Mouse (Mus musculus): ENCODE measurements around the gene Tmem42. TPM values are rescaled to one million over a fixed set of nuclear protein-coding genes. Genes with fewer than 3 reads are reported as not detected.
A peak's percentile ranks its signal among the peaks of the same experiment; 100 is the strongest.

Tmem42 gene
- total RNA-seq (2021): 10 to 100 TPM; 23.0 to 31.4 TPM

- intact Hi-C loops (cut with DNase I): loop anchor here (2.0 to 5.0 kb wide), 2 partner anchors 70 to 91 kb away; partner anchors contain the start of genes 1110059G10Rik, Exosc7, Kif15 and Zdhhc3
- peak; percentile 89 to 90 for DNase-seq (ENCODE audit: low spot score in 2 of 2)
Observed at GRCm38 (mm10) chr9:123020995-123021631, at the start of gene Tmem42. TSS of gene Tmem42 (plus strand) at chr9:123021326.

GRCm38 (mm10) chr9:122998406-122999192 lies 22.5 kb upstream of the Tmem42 start:
- DNase-seq (ENCODE audit: low spot score in 2 of 2): no peak
- intact Hi-C loops (cut with DNase I): no loop called here

DNA sequence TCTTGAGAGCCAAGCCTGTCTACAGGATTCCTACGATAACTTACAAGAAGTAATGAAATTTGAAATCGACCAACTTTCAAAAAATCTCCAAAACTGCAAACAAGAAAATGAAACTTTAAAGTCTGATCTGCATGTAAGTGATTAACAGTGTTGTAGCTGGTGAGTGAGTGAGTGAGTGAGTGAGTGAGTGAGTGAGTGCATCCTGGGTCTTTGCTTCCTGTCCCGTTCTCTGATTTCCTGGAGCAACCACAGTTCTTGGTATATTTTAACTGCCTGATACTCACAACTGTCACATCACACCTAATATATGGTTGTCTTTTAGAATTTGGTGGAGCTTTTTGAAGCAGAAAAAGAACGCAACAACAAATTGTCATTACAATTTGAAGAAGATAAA lies 21.9 kb upstream of the Tmem42 start:
- DNase-seq (ENCODE audit: low spot score in 2 of 2): no peak
- intact Hi-C loops (cut with DNase I): no loop called here

DNA sequence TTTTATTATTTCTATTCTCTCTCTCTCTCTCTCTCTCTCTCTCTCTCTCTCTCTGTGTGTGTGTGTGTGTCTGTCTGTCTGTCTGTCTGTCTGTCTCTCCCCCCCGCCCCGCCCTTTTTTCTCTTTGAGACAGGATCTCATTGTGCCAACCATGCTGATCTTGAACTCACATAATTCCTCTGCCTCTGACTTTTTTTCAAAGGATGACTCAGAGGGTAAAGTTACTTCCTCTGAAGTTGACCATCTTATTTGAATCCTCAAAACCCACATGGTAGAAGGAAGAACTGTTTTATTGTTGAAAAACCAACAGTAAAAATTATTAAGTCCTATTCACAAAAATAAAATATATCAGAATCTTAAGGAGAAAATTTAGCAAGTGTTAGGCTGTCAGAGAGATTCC lies 16.4 kb upstream of the Tmem42 start:
- no peak for DNase-seq (ENCODE audit: low spot score in 2 of 2)
- intact Hi-C loops (cut with DNase I): loop anchor here (5.0 kb wide), 1 partner anchor 48 kb away; no protein-coding TSS in a partner anchor

DNA sequence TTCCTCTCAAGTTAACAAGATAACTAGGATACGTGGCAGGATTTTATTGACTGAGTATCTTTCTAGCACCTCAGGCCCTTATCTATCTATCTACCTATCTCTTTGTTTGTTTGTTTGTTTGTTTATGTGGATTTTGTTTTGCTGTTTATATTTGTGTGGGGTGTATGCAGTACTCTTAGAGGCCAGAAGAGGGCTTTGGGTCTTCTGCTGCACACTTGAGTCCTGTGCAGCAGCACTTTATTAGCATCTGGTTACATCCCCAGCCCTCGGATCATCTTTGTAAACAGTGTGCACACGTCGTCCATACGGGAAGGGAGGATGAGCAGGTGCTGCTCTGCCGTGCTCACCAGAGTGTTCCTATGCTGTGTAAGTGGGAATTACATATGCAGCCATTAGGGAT lies 15.1 kb upstream of the Tmem42 start:
- intact Hi-C loops (cut with DNase I): no loop called here
- no peak for DNase-seq (ENCODE audit: low spot score in 2 of 2)

- peak; percentile 23 to 28 for DNase-seq (ENCODE audit: low spot score in 2 of 2)
- intact Hi-C loops (cut with DNase I): loop anchor here (2.0 to 5.0 kb wide), 2 partner anchors 71 to 90 kb away; partner anchors contain the start of genes 1110059G10Rik, Exosc7, Kif15 and Zdhhc3
Observed at GRCm38 (mm10) chr9:123021636-123022379, 682 bp downstream of the Tmem42 start.

DNA sequence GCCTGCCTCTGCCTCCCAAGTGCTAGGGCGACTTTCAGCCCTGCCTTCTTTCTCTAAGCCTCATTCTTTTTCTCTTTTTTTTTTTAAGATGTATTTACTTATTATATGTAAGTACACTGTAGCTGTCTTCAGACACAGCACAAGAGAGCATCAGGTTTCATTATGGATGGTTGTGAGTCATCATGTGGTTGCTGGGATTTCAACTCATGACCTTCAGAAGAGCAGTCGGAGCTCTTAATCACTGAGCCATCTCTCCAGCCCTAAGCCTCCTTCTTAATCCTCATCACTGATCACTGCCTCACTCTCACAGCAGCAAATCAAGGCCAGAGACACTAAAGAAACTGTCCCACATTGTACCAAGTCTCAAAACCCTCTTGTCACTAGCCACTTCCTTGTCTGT lies 3.1 kb downstream of the Tmem42 start:
- intact Hi-C loops (cut with DNase I): loop anchor here (5.0 kb wide), 1 partner anchor 88 kb away; the partner anchor contains the start of genes Exosc7 and Zdhhc3

DNA sequence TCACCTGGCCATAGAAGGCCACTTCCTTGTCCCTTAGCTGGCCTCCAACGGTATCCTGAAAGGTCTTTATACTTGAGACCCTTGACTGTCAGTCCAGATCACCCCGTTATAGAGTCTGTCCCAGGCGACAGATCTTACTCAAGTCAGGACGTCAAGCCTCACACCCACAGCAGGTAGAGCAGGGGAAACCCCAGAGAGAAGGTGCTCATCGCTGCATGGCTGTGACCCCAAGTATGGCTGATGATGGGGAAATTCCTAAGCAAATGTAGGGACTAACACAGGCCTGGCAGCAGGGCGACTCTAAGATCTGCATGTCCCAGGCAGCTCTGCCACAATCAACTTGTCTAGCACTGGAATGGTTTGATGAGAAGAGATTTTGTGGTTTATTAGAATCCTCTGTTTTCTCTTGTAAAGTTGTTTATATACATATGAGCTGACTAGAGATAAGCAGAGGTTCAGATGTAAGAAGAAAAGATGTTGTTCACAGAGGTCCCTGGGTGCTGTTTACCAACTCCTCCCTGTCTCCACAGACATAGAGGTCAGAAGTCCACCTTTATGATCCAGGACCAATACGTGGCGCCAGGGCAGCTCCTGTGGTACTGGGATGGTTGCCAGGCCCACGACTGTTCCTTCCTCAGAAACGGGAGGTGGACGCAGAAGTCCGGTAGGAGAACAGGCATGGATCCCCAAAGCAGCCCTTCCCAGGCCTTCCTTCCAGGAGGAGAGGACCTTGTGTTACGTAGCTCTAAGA lies 10.5 kb downstream of the Tmem42 start:
- intact Hi-C loops (cut with DNase I): no loop called here
- DNase-seq (ENCODE audit: low spot score in 2 of 2): no peak

More for the DNA sequence above, 3.1 kb downstream of the Tmem42 start:
- DNase-seq (ENCODE audit: low spot score in 2 of 2): no peak

DNA sequence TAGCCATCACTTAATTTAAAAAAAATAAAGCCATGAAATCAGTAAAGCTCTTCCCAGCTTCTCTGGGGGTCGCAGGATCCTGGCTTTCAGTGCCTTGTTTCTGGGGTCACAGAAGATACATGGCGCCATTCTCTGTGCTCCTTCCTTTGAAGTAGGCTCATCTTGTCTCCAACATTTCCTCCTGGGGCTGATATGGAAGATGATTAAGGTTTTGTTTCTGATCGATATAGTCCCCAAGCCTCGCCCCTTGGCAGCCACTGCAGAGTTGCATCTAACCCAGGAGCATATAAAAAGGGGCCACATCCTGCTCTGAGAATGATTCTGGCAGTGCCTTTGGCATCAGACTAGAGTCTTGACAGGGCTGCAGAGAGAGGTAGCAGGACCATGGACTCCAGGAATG lies 13.3 kb downstream of the Tmem42 start, which contains the start of gene Tgm4:
Gene Tgm4, plus strand, starts transcription at position 301 of the 400 bp plus-strand sequence.
- intact Hi-C loops (cut with DNase I): no loop called here
- DNase-seq (ENCODE audit: low spot score in 2 of 2): no peak

GRCm38 (mm10) chr9:123047665-123048064 lies 26.5 kb downstream of the Tmem42 start:
- intact Hi-C loops (cut with DNase I): no loop called here

GRCm38 (mm10) chr9:123058724-123059292 lies 37.7 kb downstream of the Tmem42 start:
- no peak for DNase-seq (ENCODE audit: low spot score in 2 of 2)
- intact Hi-C loops (cut with DNase I): no loop called here

More at GRCm38 (mm10) chr9:123047665-123048064, 26.5 kb downstream of the Tmem42 start:
- no peak for DNase-seq (ENCODE audit: low spot score in 2 of 2)

DNA sequence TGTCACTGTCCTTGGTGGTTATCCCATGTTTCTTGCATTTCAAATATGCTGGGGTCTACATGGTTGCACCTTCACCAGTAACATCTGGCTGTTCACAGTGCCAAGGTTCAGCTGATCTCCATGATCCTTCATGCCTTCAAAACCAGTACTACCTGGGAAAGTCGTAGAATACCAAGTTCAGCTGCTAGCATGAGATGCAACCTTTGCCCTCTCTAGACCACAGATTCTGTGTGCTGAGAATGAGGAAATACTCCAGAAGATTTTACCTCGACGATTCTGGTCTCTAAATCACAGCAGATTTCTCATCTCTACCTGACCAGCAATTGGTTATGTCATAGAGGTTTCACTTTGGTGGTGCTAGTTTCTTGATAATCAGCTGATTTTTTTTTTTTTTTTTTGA lies 39.0 kb downstream of the Tmem42 start:
- DNase-seq (ENCODE audit: low spot score in 2 of 2): no peak
- intact Hi-C loops (cut with DNase I): no loop called here

Other genes starting within 250 kb of the Tmem42 start
- 10 to 100 TPM; 17.0 to 19.7 TPM for gene Tcaim, start 215.8 kb upstream of the Tmem42 start, total RNA-seq (2021)
- gene Gm35549, start 177.3 kb upstream of the Tmem42 start, total RNA-seq (2021): not detected
- gene Zfp445, start 155.3 kb upstream of the Tmem42 start, total RNA-seq (2021): 100 to 1,000 TPM; 151 to 172 TPM
- 1 to 10 TPM; 4.1 to 5.0 TPM for gene Zkscan7, start 135.6 kb upstream of the Tmem42 start, total RNA-seq (2021)
- 1 to 10 TPM; 7.0 to 7.2 TPM for gene Zfp105, start 98.3 kb upstream of the Tmem42 start, total RNA-seq (2021)
- 10 to 100 TPM; 20.9 to 22.5 TPM for gene 1110059G10Rik, start 70.3 kb upstream of the Tmem42 start, total RNA-seq (2021)
- under 1 TPM; 0.46 to 0.48 TPM for gene Kif15, start 70.3 kb upstream of the Tmem42 start, total RNA-seq (2021)
- gene Tgm4, start 13.4 kb downstream of the Tmem42 start, total RNA-seq (2021): 1 to 10 TPM; 1.3 to 2.2 TPM
- 10 to 100 TPM; 67.1 to 68.9 TPM for gene Zdhhc3, start 91.9 kb downstream of the Tmem42 start, total RNA-seq (2021)
- 10 to 100 TPM; 39.3 to 43.1 TPM for gene Exosc7, start 91.9 kb downstream of the Tmem42 start, total RNA-seq (2021)
- gene Clec3b, start 129.6 kb downstream of the Tmem42 start, total RNA-seq (2021): 1 to 10 TPM; 3.6 to 3.7 TPM
- gene Cdcp1, start 194.7 kb downstream of the Tmem42 start, total RNA-seq (2021): under 1 TPM; 0.11 to 0.23 TPM
- 10 to 100 TPM; 56.5 to 75.0 TPM for gene Tmem158, start 239.4 kb downstream of the Tmem42 start, total RNA-seq (2021)